Mouse (Mus musculus) T-helper 17 cell (primary cell): Measurements from ENCODE around the gene Pmp22.

Experiments
- in situ Hi-C, 2 experiments: fragments of 300-600 bp; cut with MboI, MseI; formaldehyde crosslinking; loops; 1 replicate in 1 of 2; 2 replicates in 1 of 2; pipeline ENCODE4 v1.15.1; 2025; ENCODE audit warnings: high pct_unique_total_duplicates in 2 of 2

Gene Pmp22

DNA sequence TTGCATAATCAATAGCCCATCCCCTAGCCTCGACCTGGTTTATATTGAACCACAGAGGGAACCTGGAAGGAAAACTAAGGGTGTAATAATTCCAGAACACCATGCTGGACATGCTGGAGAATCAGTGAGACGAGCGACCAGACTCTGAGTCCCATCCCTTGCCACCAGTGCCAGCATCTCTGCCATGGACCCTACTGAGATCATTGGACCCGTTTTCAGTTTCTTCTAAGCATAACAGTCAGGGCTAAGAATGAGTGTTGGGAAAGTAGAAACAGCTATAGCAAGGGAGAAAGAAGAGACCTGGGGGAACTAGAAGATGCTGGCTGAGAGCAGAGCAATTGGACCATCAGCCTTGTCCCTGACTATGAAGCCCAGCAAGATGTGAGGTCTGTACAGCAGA, 1.3 kb upstream of the Pmp22 start:
- in situ Hi-C loops, result no loop called here

DNA sequence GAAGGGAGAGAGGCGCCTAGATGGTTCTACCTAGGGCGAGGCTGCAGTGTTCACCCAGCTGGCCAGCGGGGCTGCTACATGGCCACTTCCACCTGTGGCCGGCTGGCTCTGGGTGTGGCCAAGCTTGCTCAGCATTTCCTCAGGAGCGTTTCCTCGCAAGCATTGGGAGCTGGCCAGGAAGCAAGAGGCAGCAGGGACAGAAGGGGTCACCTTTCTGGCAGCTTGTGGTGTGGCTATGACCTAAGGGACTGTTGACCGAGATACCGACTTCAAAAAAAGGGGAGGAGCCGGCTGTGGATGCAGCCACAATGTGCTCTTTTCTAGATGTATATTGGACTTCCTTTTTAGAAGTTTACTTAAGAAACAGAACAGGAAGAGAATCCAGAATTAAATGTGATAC, 593 bp downstream of the Pmp22 start:
- in situ Hi-C loops, result no loop called here

DNA sequence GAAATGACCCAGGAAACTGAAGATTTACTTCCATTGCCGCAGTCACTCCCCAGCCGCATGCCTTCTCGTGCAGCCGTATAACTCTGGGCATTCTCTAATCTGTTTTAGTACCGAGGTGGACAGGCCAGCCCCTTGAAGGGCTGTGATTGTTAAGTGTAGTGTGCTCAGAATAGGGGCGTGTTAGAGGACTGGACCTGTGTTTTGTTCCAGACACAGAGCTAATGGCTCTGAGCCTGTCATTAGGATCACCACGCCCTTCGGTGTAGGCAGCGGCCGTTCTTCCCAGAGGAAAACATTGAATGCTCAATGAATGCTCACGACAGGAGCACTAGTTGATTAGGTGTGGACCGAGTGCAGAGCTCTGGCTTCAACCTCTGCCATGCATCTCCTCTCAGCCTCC, 1.1 kb downstream of the Pmp22 start:
- in situ Hi-C loops, result loop anchor here (5.0 to 10.0 kb wide), 4 partner anchors 43 to 375 kb away; partner anchors contain the start of gene Gm10428 (in 1 of the 2)

DNA sequence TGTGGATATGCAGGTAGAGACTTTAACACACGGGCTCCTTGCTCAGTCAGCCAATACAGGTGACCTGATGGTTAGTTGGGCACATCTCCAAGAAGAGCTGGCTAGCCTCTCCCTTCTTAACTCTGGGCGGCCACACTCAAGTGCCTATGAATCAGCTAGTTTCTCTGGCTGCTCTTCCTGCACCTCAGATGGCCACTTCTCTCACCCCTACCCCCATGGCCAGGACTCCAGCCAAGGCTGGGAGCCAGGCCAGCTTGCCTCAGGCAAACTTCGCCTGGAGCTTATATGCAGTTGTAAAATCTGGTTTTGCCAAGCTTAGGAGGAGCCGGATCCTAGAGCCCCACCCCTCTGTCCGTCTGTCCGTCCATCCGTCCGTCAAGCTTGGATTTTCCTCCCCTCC, 1.7 kb downstream of the Pmp22 start:
- in situ Hi-C loops, result loop anchor here (5.0 to 10.0 kb wide), 4 partner anchors 43 to 376 kb away; partner anchors contain the start of gene Gm10428 (in 1 of the 2)

DNA sequence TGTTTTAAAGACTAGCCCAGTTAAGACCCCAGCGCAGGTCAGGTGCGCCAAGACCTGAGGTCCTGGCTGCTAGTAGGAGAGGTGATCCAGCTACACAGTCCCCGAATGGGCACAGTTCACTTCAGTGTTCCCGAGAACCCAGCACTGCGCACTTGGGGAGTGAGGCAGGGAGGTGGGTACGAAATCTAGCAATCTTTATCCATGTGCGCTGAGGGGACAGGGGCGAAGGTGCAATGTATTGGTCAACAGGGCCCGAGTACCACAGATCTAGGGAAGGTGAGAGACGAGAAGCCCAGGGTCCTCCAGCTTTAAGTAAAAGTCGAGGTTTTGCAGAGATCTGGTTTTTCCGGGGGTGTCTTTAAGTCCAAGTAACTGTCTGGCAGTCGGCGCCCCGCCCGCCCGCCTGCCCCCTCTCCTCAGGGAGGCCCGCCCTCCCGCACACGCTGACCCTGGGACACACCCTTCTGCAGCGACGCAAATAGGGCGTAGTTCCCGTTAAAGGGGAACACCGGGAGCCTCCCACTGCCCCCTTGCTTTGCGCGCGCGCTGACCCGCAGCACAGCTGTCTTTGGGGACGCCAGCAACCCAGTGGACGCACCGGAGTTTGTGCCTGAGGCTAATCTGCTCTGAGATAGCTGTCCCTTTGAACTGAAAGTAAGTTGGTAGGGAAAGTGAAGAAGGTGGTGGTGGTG, 2.4 kb downstream of the Pmp22 start:
- in situ Hi-C loops, result loop anchor here (5.0 to 10.0 kb wide), 4 partner anchors 44 to 376 kb away; partner anchors contain the start of gene Gm10428 (in 1 of the 2)

DNA sequence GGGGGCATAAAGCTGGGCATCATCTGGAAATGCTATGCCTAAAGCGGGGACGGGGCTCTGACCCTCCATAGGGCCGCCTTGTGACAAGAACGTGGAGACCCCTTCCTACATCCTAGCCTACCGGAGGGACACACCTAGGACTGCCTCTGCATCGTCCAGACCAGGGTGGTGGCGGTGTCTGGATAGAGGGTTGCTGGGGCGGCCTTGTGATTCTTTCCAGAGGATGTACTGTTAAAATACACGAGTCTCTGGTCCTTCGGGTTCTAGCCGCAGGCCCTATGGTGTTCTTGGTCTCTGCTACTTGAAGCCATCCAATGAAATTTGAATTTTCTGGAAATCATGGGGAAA, 2.9 kb downstream of the Pmp22 start:
- in situ Hi-C loops, result loop anchor here (5.0 to 10.0 kb wide), 4 partner anchors 44 to 377 kb away; partner anchors contain the start of gene Gm10428 (in 1 of the 2)

DNA sequence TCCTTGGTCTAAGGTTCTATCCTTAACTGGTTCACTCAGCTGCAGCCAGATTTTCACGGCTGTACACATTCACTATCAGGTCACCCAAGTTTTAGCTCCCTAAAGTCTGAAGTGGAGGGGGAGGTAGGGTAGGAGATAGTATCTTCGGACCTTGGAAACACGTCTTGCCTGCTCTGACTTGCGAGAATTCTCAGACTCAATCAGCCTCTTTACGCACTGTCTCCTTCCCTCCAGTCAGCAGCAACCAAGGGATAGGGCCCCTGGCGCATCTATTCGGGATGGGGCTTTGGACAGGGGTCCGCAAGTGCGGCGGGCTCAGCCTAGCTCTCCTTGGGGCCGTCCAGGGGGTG, 3.3 kb downstream of the Pmp22 start:
- in situ Hi-C loops, result loop anchor here (5.0 to 10.0 kb wide), 4 partner anchors 45 to 377 kb away; partner anchors contain the start of gene Gm10428 (in 1 of the 2)

DNA sequence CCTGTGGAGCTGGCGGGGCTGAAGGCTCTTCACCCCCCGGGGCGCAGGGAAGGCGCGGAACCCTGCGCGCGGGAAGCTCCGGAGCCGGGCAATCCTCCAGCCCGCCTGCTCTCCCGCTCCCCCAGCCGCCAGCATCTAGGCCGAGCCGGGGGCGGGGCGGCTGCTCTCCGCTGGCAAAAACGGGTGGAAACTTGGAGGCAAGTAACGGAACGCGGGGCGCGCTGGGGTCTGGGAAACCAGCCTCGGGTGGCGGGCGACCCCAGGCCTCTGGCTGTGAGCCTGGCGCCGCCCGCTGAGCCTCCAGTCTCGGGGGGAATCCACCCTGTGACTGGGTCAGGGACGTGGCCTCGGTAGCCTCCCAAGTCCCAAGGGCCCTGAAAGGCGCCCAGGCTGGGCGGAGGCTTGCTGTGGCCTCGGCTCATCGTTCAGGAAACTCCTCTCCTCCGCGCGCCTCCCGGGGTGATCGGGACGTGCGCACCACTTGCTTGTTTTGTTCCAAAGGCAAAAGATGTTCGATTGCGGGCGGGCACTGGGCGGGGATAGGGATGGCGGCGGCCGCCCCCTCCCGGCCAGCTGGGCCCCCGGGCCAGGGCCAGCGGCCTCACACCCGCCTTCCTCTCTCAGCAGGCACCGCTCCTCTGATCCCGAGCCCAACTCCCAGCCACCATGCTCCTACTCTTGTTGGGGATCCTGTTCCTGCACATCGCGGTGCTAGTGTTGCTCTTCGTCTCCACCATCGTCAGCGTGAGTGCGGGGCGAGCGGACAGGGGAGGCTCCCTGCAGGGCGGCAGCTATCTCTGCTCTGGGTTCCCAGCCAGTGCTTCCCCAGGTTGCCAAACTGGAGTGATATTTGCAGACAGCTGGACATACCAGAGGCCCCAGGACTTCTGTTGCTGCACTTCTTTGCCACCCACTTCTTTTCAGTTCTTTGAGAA, 4.0 kb downstream of the Pmp22 start:
- in situ Hi-C loops, result loop anchor here (5.0 to 10.0 kb wide), 4 partner anchors 45 to 378 kb away; partner anchors contain the start of gene Gm10428 (in 1 of the 2)

DNA sequence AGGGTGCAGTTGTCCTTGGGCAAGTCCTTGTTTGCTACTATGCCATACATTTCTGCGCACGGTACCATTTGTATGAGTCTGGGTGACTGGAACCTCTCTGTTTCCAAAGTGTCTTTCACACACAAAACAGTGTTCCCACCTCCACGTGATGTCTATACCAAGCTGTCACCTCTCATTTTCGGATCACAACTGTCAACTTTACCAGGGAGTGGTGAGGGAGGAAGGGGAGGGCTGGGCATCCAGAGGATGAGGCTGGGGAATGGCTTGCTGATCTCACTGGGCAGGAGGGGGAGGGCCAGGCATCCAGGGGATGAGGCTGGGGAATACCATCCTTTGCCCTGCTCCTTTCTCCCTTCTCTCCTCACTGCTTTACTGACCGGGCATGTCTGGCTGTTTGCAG, 5.2 kb downstream of the Pmp22 start:
- in situ Hi-C loops, result loop anchor here (5.0 to 10.0 kb wide), 4 partner anchors 47 to 379 kb away; partner anchors contain the start of gene Gm10428 (in 1 of the 2)

DNA sequence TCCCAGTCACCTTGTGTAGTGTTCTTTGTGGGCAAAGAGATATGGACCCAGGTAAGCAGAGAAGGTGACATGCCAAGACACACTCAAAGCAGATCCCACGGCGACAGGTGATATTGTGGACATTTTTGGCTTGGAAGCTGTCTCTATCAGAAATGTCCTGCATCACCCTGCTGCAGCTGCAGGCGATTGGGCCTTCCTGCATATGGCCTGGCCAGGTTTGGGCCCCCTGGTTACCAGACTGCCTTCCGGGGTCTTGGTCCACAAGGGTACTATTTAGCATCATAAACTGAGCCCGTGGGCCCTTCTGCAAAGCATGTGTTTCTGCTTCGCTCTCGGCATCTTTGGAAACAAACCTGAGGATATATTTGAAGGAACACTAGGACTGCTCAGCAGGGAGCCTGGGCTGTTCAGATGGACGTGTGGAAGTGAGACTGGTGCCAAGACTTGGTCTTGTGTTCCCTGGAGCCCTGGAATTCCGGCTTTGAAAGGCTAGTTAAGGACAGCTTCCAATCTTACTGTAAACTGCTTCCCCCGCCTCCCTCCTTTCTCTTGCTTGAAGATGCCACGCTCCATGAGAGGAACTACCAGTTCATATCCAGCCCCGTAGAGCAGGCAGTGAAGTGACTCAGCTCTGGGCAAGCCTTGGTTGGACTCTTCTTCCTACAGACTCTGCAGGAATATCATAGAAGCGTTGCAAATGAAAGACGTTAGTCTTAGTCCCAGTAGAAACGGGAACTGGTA, 6.1 kb downstream of the Pmp22 start:
- in situ Hi-C loops, result loop anchor here (5.0 to 10.0 kb wide), 5 partner anchors 48 to 380 kb away; partner anchors contain the start of gene Gm10428 (in 1 of the 2)

DNA sequence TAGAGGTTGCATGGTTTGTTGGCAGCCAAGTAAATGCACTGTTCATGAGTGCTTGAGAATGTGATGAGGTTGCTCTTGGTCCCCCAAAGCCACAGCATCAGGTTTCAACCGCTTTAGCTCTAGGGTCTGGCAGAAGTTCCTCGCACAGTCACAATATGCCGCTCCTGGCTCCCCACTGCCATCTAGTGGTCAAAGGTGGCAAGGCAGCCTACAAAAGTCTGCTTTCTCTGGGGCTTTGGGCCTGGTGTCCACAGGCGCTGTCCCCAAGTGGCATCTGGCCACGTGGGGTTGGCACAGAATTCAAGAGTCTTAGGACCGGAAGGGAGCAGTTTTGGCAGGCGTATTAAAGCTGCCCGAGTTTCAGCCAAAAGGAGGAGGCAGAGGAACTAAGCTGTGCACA, 6.8 kb downstream of the Pmp22 start:
- in situ Hi-C loops, result loop anchor here in 1 of 2 experiments (5.0 to 10.0 kb wide), 2 partner anchors 198 to 381 kb away; partner anchors contain the start of gene Gm10428

DNA sequence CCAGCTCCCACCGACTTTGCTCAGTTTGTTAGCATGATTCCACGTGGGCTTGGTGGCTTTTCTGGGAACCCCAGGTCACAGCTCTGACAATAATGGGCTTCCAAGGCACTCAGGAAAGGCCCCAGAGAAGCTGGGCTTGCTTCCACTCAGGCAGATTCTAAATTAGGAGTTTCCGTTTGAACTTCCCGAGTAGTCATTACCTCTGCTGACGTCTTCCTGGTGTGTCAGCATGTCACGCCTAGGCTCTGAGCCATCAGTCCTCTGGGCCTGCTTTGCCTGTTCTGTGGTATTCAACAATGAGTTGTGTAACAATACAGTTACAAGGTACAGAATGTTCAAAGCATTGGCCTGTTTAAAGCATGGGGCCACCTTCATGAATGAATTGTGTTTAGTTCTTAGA, 7.4 kb downstream of the Pmp22 start:
- in situ Hi-C loops, result loop anchor here in 1 of 2 experiments (5.0 to 10.0 kb wide), 2 partner anchors 199 to 381 kb away; partner anchors contain the start of gene Gm10428

DNA sequence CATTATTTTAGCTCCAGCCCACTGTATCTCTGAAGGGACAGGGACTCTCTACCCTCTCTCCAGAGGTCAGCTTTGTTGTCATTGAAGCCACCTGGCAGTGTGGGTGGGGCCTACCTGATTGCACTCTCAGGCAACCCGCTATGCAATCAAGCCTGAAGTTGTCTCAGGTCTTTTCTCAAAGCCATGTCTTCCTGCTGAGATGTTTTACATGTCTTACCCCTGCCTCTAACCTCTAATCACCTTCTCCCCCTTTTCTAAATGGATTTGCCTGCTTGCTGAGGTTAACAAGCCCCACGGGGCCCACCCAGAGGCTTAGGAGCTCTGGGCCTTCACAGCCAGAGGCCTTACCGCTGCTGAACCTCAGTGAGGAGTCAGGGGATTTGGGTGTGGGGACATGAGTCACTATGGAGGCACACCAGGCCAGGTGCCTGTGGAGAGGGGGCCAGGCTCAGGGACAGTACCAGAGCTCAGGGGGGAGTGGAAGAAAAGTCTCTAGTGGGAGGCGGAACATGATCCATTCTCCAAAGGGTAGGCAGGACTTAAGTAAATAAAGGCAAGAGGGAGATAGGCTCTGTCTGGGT, 8.1 kb downstream of the Pmp22 start:
- in situ Hi-C loops, result loop anchor here in 1 of 2 experiments (5.0 to 10.0 kb wide), 2 partner anchors 200 to 382 kb away; partner anchors contain the start of gene Gm10428

DNA sequence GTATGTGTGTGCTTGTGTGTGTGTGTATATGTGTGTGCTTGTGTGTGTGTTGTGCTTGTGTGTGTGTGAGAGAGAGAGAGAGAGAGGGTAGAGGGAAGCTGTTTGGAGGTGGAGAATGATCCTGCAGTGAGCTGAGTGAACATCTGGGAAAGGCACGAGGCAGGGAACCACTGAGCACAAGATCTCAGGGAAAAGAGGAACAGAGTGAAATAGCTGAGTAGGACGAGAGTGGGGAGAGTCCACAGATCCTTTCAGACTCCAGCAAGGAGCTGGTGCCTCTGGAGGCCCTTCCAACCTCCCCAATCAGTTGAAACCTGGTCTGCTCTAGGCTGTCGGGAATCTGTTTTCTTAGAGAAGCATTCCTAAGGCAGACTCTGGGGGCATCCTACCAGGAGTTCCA, 10.0 kb downstream of the Pmp22 start:
- in situ Hi-C loops, result loop anchor here in 1 of 2 experiments (5.0 to 10.0 kb wide), 2 partner anchors 201 to 384 kb away; partner anchors contain the start of gene Gm10428

DNA sequence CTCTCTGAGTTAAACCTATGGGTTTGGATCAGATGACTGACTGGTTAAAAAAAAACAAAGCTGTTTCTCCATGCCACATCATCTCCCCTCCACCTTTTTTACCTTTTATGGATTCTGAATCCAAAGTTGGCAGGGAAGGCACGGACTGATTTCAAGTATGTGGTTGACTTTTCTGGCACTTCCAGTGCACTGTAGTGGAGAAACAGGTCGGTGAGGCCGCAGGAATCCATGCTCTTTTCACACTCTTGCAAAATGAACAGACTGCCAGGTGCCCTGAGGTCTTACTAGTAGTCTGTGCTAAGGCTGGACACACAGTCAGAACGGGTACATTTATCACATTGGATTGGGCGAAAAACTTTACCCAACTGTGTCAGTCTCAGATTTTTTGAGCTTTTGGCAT, 13.5 kb downstream of the Pmp22 start:
- in situ Hi-C loops, result loop anchor here in 1 of 2 experiments (5.0 kb wide), 1 partner anchor 225 kb away; no protein-coding TSS in a partner anchor

DNA sequence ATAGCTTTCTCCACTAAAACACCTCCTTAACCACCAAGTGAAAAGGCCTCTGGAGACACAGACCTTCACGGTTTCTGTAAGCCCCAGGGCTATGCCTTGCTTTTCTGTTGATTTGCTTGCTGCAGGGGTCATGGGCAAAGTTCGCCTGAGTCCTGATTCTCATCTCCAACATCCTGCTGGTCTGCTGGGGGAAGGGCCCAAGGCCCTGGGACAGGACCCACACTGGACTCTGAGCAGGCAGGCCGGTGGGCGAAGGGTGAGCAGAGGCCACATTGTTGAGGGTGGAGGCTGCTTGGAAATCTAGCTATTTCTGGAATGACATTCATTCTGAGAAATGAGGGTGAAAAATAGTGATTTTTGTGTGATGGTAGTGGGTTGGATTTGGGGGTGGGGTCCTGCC, 14.0 kb downstream of the Pmp22 start:
- in situ Hi-C loops, result loop anchor here in 1 of 2 experiments (5.0 kb wide), 1 partner anchor 226 kb away; no protein-coding TSS in a partner anchor

DNA sequence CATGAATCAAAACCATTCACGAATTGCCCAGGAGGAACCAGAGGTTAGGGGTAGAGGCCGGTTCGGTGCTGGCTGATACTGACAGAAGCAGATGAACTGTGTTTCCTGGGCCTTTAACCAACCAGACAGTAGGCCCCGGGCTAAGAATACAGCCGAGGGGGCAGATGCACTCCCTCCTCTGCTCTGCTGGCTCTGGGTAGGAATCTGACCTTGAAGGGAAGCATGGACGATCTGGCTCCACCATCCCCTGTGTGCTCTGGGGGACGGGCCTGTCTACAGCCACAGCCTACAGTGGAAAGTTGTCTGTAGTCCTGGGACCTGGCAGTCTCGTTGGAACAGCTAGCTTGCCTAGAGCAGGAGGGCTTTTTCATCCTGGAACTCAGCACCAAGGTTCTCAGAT, 14.7 kb downstream of the Pmp22 start:
- in situ Hi-C loops, result loop anchor here in 1 of 2 experiments (5.0 kb wide), 1 partner anchor 226 kb away; no protein-coding TSS in a partner anchor

DNA sequence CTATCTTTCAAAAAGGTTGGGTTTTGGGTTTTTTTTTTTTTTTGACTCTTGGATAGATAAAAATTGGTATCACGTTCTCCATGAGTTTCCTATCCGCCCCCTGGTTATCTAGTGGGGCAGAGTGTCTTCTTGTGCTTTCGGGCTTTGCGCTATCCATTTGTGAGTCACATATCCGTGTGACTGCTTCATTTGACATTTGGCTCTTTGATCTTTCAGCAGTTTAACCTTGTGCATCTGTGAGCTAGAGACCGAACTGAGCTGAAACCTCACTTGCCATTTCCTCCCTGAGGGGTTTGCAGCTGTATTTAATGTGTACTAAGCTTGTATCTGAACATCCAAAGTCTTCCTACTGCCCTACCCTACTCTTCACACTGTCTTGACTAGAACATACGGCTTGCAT, 17.8 kb downstream of the Pmp22 start:
- in situ Hi-C loops, result no loop called here

DNA sequence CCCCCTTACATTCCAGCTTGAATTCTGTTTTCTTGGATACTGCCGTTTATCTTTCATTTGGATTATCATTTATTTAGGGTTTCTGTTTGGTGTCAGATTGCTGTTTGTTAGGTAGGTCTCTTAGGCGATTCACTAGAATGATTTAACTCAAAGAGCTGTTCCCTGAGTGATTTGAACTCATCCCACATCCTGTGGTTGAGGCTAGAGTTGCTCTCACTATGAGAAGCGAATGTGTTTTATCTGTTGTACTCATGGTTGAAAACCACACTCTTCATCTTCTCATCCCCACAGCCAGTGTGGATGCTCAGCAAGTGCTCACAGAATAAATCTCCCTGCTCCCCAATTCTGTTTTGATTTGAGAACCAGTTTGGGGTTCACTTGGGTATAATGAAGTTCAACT, 19.5 kb downstream of the Pmp22 start:
- in situ Hi-C loops, result no loop called here

DNA sequence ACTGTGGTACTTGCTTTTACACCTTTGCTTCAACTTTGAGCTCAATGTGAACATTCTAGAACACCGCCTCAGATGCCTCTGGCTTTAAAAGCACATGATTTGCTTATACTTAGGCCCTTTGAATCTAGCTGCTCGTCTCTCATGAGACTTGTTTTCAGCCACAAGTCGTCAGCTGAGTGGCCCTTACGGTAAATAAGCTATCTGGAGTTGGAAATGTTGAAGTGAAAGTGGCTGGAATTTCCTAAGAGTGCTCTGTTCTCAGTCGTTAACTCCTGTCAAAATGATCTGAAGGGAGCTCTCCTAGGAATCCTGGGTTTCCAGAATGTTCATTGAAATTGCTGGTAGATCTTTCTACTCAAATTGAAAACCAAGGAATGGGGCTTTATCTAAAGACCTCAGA, 23.1 kb downstream of the Pmp22 start:
- in situ Hi-C loops, result no loop called here
